Mouse (Mus musculus) hindbrain, postnatal 0 days (tissue): ENCODE results near the gene Srsf7. TPM values are rescaled to one million over a fixed set of nuclear protein-coding genes. Genes with fewer than 3 reads are reported as not detected.

Experiments
- ATAC-seq: fragments of 200-750 bp; cut with Nextera tagmentation; 2 replicates; pipeline ENCODE4 v1.8.0; 2017; ENCODE audit warnings: mild to moderate bottlenecking, moderate TSS enrichment, moderate library complexity
- DNase-seq: peaks from one replicate; pipeline ENCODE4 v3.0.0-alpha.2; 2015; ENCODE audit warnings: low spot score
- H3K27ac ChIP-seq: fragments of 300-500 bp; sonication (generic); 2 replicates; pipeline ENCODE4 v1.5.1; 2014; ENCODE audit warnings: mild to moderate bottlenecking
- H3K27me3 ChIP-seq: fragments of 300-500 bp; sonication (generic); 2 replicates; pipeline ENCODE4 v1.6.1; 2014; ENCODE audit warnings: low read length, mixed read lengths; ENCODE audit not compliant: insufficient read depth
- H3K36me3 ChIP-seq: fragments of 300-500 bp; sonication (generic); 2 replicates; pipeline ENCODE4 v1.6.1; 2014; ENCODE audit warnings: low read length, mixed read lengths; ENCODE audit not compliant: insufficient read depth
- H3K4me1 ChIP-seq: fragments of 300-500 bp; sonication (generic); 2 replicates; pipeline ENCODE4 v1.6.1; 2014; ENCODE audit warnings: antibody characterized with exemption, low read length, mixed read lengths; ENCODE audit not compliant: insufficient read depth
- H3K4me2 ChIP-seq: fragments of 300-500 bp; sonication (generic); 2 replicates; pipeline ENCODE4 v1.6.1; 2014; ENCODE audit warnings: low read depth, mild to moderate bottlenecking, low read length, moderate library complexity, mixed read lengths
- H3K4me3 ChIP-seq: fragments of 300-500 bp; sonication (generic); 2 replicates; pipeline ENCODE4 v1.5.1; 2014; ENCODE audit warnings: low read length
- H3K9ac ChIP-seq: fragments of 300-500 bp; sonication (generic); replicated peaks from 2 replicates; pipeline ENCODE4 v1.6.1; 2014; ENCODE audit warnings: mild to moderate bottlenecking, low read length, moderate library complexity, mixed read lengths
- H3K9me3 ChIP-seq: fragments of 300-500 bp; sonication (generic); 2 replicates; pipeline ENCODE4 v1.6.1; 2016; ENCODE audit warnings: low read length, mixed read lengths
- CTCF ChIP-seq: IDR thresholded peaks from 2 replicates; pipeline ENCODE4 v1.5.1; 2016; ENCODE audit warnings: antibody characterized with exemption, control low read depth, low read depth
- WGBS: fragments of 180-500 bp; shearing (Covaris S2); extraction: QIAGEN DNeasy Blood & Tissue Kit; methylation state at CpG from one replicate; pipeline ENCODE4 v1.1.7; 2014; 5-methylcytosine and 5-hydroxymethylcytosine counted together
- polyA plus RNA-seq: library from polyadenylated mRNA; unstranded; fragments of >200 nt; fragmentation: Nextera tagmentation; extraction: Ambion mirVana; gene quantifications from 2 replicates; pipeline ENCODE4 v1.2.1, GENCODE M21; 2015
- total RNA-seq: library from RNA; depleted of rRNA; stranded (reverse); fragments of >200 nt; gene quantifications from 2 replicates; pipeline ENCODE4 v1.2.3, GENCODE M21; 2014; rRNA removed

The Srsf7 gene
- total RNA-seq (111 and 129 TPM in 2 replicates), polyA plus RNA-seq (227 and 240 TPM in 2 replicates)

DNA sequence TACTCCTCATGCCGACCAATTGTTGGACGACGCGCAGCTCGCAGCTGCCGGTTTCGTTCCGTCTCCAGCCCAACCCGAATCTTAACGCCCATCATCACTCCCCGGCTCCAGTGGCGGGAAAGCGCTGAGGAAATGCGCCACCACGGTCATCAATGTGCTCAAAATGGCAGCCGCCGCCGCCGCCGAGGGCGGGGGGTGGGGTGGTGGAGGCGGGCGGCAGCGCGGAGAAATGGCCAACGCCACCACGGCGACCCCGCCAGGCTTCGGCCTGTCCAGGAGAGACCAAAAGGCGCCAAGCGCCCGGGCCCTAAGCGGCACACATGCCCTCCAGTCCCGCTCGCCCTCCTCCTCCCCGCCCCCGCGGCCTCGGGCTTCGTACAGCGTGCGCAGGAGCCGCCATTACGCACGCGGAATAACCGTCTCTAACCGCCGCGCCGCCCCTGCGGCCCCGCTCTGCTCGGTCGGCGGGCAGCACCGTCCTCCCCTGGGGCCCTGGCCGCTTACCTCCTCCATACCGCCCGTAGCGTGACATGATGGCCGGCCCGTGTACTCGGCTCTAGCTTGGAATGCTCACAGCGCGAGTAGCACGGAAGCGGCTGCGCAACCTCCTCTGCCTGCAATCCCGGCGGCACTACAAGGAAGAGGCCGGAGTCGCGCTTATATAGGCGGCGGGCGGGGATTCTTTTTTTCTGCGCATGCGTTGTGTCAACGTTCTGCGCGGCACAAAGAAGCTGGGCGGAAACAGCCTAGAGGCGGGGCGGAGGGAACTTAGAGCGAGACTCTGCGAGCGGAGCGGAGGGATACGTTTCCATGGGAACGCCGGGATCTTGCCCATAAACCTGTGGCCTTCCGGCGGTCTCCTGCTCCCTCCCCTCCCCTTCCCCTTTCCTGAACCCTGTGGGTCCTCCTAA, at the start of gene Srsf7, which contains the start of gene Ttc39d:
TSS of gene Srsf7 (minus strand) at position 637 of the 911 bp plus-strand sequence.
TSS of gene Ttc39d (plus strand) at position 790 of the 911 bp plus-strand sequence.
- ATAC-seq (peak; percentile 95), DNase-seq (peak; percentile 100)
- Histone ChIP-seq H3K36me3 (peaks cover 20% of the 10 kb centered on the region), H3K27ac (peak within 1 kb of the TSS; percentile 100), H3K9me3 (no peaks in the 10 kb centered on the region), H3K27me3 (no peaks in the 10 kb centered on the region), H3K4me1 (0 out of 2 replicates have a peak, but pooled peaks cover 3% of the 10 kb centered on the region), H3K4me3 (peak within 1 kb of the TSS; percentile 99), H3K4me2 (peak within 1 kb of the TSS; percentile 73), H3K9ac (peak within 1 kb of the TSS; percentile 99)
- TF ChIP-seq CTCF: no peak
- under 1% methylated on average over 82 of the region's 95 CpGs for WGBS

DNA sequence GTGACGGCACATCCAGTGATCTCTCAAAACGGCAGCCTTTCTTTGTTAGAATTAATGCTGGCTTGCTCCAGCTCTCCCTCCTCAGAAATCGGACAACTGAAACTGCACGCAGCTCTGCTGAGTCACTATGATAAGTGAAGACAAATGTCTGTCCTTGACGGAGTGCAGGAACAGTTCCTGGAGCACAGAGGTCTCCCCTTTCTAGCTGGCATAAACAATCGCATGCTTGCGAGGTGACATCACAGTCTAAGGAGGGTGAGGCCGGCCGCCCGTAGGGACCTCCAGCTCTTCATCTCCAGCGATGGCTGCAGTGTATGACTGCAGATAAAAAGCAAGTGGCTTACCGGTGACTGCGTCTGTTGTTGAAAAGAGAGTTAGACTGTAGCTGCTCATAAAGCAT, 48.1 kb upstream of the Srsf7 start:
- DNase-seq (no peak), ATAC-seq (no peak)
- no peaks in the 10 kb centered on the region for H3K27me3 ChIP-seq
- no peaks in the 10 kb centered on the region for H3K9me3 ChIP-seq
- no peaks in the 10 kb centered on the region for H3K4me1 ChIP-seq
- WGBS: 70% methylated on average over 13 of the region's 13 CpGs
- H3K27ac ChIP-seq: no peak overlapping the region
- peaks cover 71% of the 10 kb centered on the region for H3K36me3 ChIP-seq
- no peak overlapping the region for H3K9ac ChIP-seq
- H3K4me2 ChIP-seq: no peak overlapping the region
- no peak for TF ChIP-seq CTCF
- H3K4me3 ChIP-seq: no peak overlapping the region

DNA sequence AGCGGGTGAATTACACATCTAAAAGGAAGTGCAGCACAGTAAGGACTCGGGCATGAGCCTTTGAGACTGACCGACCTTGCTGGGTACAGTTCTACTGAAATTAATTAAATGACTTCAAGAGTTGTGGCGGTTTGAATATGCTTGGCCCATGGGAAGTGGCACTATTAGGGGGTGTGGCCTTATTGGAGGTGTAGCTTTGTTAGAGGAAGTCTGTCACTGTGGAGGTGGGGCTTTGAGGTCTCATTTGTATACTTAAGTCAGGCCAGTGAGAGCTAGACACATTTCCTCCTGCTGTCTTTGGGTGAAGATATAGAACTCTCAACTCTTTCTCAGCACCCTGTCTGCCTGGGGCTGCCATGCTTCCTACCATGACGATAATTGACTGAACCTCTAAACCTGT, 47.3 kb upstream of the Srsf7 start:
- no peaks in the 10 kb centered on the region for H3K9me3 ChIP-seq
- H3K27me3 ChIP-seq: no peaks in the 10 kb centered on the region
- H3K9ac ChIP-seq: no peak overlapping the region
- no peak overlapping the region for H3K4me2 ChIP-seq
- DNase-seq (no peak), ATAC-seq (no peak)
- no peak overlapping the region for H3K4me3 ChIP-seq
- WGBS: 96% methylated on average over 5 of the region's 5 CpGs
- H3K27ac ChIP-seq: no peak overlapping the region
- H3K36me3 ChIP-seq: peaks cover 72% of the 10 kb centered on the region
- no peak for TF ChIP-seq CTCF
- H3K4me1 ChIP-seq: no peaks in the 10 kb centered on the region

DNA sequence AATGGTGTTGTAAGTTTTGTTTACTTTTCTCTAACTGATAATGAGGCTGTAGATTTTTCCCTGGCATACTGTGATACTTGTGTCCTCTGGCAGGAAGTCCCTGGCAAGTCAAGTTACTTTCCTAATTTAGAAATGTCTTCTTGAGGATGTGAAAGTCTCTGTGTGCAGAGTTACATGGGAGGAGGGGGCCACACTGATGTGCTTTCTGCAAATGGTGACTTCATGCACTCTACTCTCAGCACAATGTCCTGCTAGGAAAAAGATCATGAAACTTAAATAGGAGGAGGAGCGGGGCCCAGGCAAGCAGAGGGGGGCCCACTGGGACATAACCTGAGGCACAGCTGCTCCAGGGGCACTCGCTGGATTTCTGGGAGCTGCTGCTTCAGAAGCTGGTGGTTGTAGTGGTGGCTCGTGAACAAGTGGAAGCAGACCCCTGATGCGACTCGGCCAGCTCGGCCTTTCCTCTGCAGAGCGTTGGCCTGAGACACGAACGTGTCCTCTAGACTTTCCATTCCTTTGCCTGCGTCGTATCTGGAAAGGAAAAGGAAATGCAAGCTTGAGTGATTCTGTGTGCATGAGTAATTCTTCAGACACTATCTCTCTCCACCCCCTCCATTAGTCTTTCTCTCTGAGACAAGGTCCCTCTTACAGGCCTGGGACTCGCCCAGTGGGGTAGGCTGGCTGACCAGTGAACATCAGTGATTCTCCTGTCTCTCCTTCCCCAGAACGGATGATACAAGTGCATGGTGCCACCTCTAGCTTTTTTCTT, 45.8 kb upstream of the Srsf7 start:
- H3K36me3 ChIP-seq: peaks cover 73% of the 10 kb centered on the region
- TF ChIP-seq CTCF: no peak
- H3K9ac ChIP-seq: no peak overlapping the region
- H3K4me1 ChIP-seq: no peaks in the 10 kb centered on the region
- H3K4me2 ChIP-seq: no peak overlapping the region
- no peaks in the 10 kb centered on the region for H3K27me3 ChIP-seq
- no peak for DNase-seq
- no peak for ATAC-seq
- 79% methylated on average over 13 of the region's 13 CpGs for WGBS
- H3K4me3 ChIP-seq: no peak overlapping the region
- H3K9me3 ChIP-seq: no peaks in the 10 kb centered on the region
- H3K27ac ChIP-seq: no peak overlapping the region

DNA sequence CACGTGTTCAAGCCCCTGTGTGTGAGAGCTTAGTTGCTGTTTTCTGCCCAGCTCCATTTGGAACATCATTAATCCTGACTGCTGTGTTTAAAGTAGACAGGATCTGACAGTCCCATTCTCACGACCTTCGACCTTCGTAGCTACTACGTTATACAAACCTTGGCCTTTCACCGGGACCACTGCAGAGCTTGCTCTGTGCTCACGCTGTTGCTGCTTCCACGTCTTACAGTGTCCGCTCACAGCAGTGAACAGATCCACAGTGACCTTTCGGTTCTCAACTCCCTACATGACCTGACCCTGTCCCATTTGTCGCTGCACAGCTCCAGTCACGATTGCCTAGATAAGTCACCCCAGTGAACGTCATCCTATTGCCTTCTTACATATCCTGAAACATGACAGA, 36.0 kb upstream of the Srsf7 start:
- H3K9ac ChIP-seq: no peak overlapping the region
- 65% methylated on average over 13 of the region's 13 CpGs for WGBS

DNA sequence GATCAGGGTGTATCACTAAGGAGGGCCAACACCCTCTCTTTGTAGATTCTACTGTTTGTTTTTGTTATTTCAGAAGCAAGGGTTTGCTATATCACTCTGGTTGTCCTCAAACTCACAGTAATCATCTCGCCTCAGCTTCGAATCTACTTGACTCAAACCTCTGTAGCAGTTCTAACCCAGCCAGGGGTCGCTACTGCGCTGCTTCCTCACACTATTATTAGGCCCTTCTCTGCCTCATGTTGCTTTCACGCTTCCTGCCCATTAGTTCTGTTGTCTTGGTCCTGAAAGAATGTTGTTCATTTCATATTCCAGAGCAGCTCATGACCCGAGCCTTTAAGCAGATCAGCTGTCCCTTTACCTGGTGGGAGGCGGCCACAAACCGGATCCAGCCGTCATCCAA, 34.5 kb upstream of the Srsf7 start:
- no peaks in the 10 kb centered on the region for H3K4me1 ChIP-seq
- no peak overlapping the region for H3K4me3 ChIP-seq
- TF ChIP-seq CTCF: no peak
- ATAC-seq: no peak
- WGBS: 84% methylated on average over 9 of the region's 9 CpGs
- H3K9ac ChIP-seq: no peak overlapping the region
- no peaks in the 10 kb centered on the region for H3K9me3 ChIP-seq
- H3K4me2 ChIP-seq: no peak overlapping the region
- H3K36me3 ChIP-seq: peaks cover 69% of the 10 kb centered on the region
- H3K27ac ChIP-seq: no peak overlapping the region
- DNase-seq: no peak
- H3K27me3 ChIP-seq: no peaks in the 10 kb centered on the region

More for the DNA sequence above, 36.0 kb upstream of the Srsf7 start:
- Histone ChIP-seq H3K4me3 (no peak overlapping the region), H3K27ac (no peak overlapping the region), H3K4me2 (no peak overlapping the region), H3K4me1 (no peaks in the 10 kb centered on the region), H3K27me3 (no peaks in the 10 kb centered on the region), H3K9me3 (no peaks in the 10 kb centered on the region), H3K36me3 (peaks cover 72% of the 10 kb centered on the region)
- no peak for TF ChIP-seq CTCF
- DNase-seq (no peak), ATAC-seq (no peak)
